Mouse (Mus musculus): Measurements from ENCODE around the gene Lypla2. TPM values are rescaled to one million over a fixed set of nuclear protein-coding genes. Genes with fewer than 3 reads are reported as not detected.

Gene Lypla2
- polyA plus RNA-seq (2015; fragmentation: Nextera tagmentation; extraction: Ambion mirVana): 102 and 105 TPM in 2 replicates

GRCm38 (mm10) chr4:135972556-135972906 lies at the start of gene Lypla2:
Gene Lypla2, minus strand, starts transcription at chr4:135972626.
- peak within 1 kb of the TSS; percentile 79 for H3K9ac ChIP-seq
- H3K27me3 ChIP-seq (replicated peaks): no peaks in the 10 kb centered on the region
- peak within 1 kb of the TSS; percentile 91 for H3K4me3 ChIP-seq (replicated peaks)
- 2% methylated on average over 19 of the region's 19 CpGs for WGBS
- no peaks in the 10 kb centered on the region for H3K9me3 ChIP-seq
- H3K36me3 ChIP-seq: peaks cover 44% of the 10 kb centered on the region
- peaks cover 19% of the 10 kb centered on the region for H3K4me1 ChIP-seq
- H3K4me2 ChIP-seq: peak within 1 kb of the TSS; percentile 82
- H3K27ac ChIP-seq: peak within 1 kb of the TSS; percentile 68
- ATAC-seq (ENCODE audit: insufficient read depth, low FRiP score, low read depth): peak; percentile 78

DNA sequence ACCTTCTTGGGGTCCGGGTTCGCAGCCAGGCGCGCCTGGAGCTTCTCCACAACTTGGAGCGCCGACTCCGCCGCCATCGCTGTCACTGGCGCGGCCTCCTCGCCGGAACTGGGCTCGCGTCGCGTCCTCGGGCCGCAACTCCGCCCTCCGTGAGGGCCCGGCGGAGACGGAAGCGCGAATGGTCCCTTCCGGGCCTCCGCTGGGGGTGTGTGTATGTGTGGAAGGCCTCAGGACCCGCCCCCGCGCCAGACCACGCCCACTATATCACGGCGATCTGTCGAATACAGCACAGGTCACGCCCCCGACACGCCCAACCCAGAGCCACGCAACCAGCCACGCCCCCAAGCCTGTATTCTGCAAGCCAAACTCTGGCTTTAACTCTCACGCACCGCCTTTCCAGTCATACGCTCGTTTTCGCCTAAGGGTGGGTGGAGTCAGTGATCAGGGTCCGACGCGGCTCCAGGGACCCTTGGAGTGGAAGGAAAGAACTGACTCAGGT lies 49.2 kb upstream of the Lypla2 start, which contains the start of gene Eloa:
Gene Eloa, minus strand, starts transcription at position 215 of the 499 bp plus-strand sequence.
- H3K27me3 ChIP-seq (replicated peaks): no peaks in the 10 kb centered on the region
- no peaks in the 10 kb centered on the region for H3K36me3 ChIP-seq
- ATAC-seq (ENCODE audit: insufficient read depth, low FRiP score, low read depth): peak; percentile 99
- peak within 1 kb of the TSS; percentile 100 for H3K4me3 ChIP-seq (replicated peaks)
- no peaks in the 10 kb centered on the region for H3K9me3 ChIP-seq
- H3K9ac ChIP-seq: peak within 1 kb of the TSS; percentile 99
- under 1% methylated on average over 47 of the region's 48 CpGs for WGBS
- peak within 1 kb of the TSS; percentile 88 for H3K27ac ChIP-seq
- peaks cover 8% of the 10 kb centered on the region; the same call in 1 of the 2 replicates for H3K4me1 ChIP-seq
- H3K4me2 ChIP-seq: peak within 1 kb of the TSS; percentile 79

DNA sequence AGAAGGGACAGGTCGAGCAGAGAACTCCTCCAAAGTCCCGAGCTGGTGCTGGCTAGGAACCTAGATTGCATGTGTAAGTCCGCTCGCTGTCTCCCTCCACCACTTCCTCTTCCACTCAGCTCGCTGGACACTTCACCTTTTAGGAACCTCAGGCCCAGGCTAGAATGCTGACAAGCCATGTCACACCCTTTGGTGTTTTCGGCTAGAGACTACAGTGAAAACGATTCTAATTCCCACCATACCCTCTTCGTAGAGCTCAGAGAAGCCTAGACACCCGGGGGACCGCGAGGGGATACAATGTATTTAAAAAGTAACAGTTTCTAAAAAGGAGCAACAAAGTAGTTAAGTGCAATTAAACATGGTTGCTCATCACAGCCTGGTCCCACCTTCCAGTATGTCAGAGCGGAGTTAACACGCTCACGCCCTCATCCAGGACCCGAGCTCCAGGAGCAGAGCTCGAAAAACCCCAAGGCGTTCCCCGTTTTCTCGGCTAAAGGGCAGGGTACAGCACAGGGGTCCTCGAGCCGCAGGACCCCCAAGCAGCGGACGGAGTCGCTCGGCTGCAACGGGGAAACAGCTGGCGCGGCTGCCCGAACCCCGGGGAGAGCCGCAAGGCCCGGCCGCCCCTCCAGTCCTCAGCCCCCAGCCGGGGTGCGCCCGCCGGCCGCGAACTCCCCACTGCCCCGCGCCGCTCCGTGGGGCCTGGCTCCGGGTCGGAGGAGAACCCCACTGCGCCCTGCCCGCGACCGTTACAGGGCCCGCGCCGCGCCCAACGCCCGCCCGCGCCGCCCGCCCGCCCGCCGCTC lies 48.5 kb upstream of the Lypla2 start:
- Histone ChIP-seq H3K4me1 (peaks cover 8% of the 10 kb centered on the region; the same call in 1 of the 2 replicates), H3K9ac (peak overlapping the region; percentile 99), H3K27me3 (replicated peaks) (no peaks in the 10 kb centered on the region), H3K4me2 (peak overlapping the region; percentile 79), H3K27ac (peak overlapping the region; percentile 88), H3K4me3 (replicated peaks) (peak overlapping the region; percentile 100), H3K9me3 (no peaks in the 10 kb centered on the region), H3K36me3 (no peaks in the 10 kb centered on the region)
- WGBS: under 1% methylated on average over 59 of the region's 62 CpGs
- ATAC-seq (ENCODE audit: insufficient read depth, low FRiP score, low read depth): peak; percentile 72

DNA sequence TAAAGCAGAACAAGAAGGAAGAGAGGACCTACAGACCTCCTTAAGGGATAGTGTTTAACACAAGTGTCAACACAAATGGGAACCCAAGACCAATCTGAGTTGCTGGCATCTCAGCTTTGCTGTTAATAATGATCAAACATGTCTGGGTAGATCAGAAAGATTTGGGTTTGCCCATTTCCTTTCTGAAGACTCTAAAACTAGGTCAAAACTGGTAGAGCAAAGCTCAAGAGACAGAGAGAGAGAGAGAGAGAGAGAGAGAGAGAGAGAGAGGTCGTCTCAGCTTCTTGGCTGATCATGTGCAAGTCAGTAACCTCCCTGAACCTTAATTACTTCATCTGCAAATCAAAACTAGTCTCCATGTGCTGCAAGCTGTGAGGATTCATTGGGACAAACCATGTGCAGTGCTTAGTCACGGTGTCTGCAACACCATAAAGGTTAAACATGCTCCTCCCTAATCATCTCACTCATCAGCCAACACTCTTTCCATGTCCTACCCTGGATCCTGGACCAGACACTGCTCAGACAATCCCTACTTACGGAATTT lies 43.7 kb upstream of the Lypla2 start:
- Histone ChIP-seq H3K4me3 (replicated peaks) (no peak overlapping the region), H3K36me3 (peaks cover 8% of the 10 kb centered on the region), H3K4me2 (no peak overlapping the region), H3K27ac (no peak overlapping the region), H3K4me1 (peaks cover 8% of the 10 kb centered on the region; the same call in 1 of the 2 replicates), H3K27me3 (replicated peaks) (no peaks in the 10 kb centered on the region), H3K9ac (no peak overlapping the region), H3K9me3 (no peaks in the 10 kb centered on the region)
- no peak for ATAC-seq (ENCODE audit: insufficient read depth, low FRiP score, low read depth)
- 74% methylated on average over 3 of the region's 3 CpGs for WGBS

GRCm38 (mm10) chr4:136010586-136010985 lies 38.2 kb upstream of the Lypla2 start:
- no peak overlapping the region for H3K27ac ChIP-seq

GRCm38 (mm10) chr4:136008782-136009447 lies 36.5 kb upstream of the Lypla2 start:
- Histone ChIP-seq H3K36me3 (peaks cover 70% of the 10 kb centered on the region), H3K27me3 (replicated peaks) (no peaks in the 10 kb centered on the region), H3K4me2 (no peak overlapping the region), H3K9ac (no peak overlapping the region), H3K27ac (no peak overlapping the region), H3K4me1 (no peaks in the 10 kb centered on the region), H3K9me3 (no peaks in the 10 kb centered on the region), H3K4me3 (replicated peaks) (no peak overlapping the region)
- ATAC-seq (ENCODE audit: insufficient read depth, low FRiP score, low read depth): no peak
- 84% methylated on average over 8 of the region's 8 CpGs for WGBS

More at GRCm38 (mm10) chr4:136010586-136010985, 38.2 kb upstream of the Lypla2 start:
- 91% methylated on average over 4 of the region's 4 CpGs for WGBS
- peaks cover 55% of the 10 kb centered on the region for H3K36me3 ChIP-seq
- no peaks in the 10 kb centered on the region for H3K9me3 ChIP-seq
- no peaks in the 10 kb centered on the region for H3K4me1 ChIP-seq
- H3K9ac ChIP-seq: no peak overlapping the region
- ATAC-seq (ENCODE audit: insufficient read depth, low FRiP score, low read depth): no peak
- no peaks in the 10 kb centered on the region for H3K27me3 ChIP-seq (replicated peaks)
- H3K4me3 ChIP-seq (replicated peaks): no peak overlapping the region
- H3K4me2 ChIP-seq: no peak overlapping the region

DNA sequence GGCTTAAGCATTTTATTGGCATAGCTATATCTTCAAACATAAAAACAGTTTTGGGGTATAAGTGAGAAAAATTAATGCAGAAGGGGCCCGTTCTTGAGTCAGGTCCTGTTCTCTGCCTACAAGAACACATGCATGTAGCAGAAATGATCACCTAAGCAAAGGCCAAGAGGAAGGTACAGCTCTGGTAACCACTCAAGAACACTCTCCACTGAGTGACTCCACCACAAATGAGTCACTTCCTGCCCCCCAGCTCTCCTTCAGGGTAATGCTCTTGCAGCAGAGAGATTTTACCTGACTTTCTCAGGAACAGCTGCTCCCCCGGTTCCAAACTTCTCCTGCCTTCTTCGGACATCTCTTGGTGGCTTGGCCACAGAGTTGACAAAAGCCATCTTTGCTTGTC lies 34.4 kb upstream of the Lypla2 start:
- no peak for ATAC-seq (ENCODE audit: insufficient read depth, low FRiP score, low read depth)
- Histone ChIP-seq H3K36me3 (peaks cover 76% of the 10 kb centered on the region), H3K9ac (no peak overlapping the region), H3K4me3 (replicated peaks) (no peak overlapping the region), H3K4me2 (no peak overlapping the region), H3K9me3 (no peaks in the 10 kb centered on the region), H3K27ac (no peak overlapping the region), H3K27me3 (replicated peaks) (no peaks in the 10 kb centered on the region), H3K4me1 (no peaks in the 10 kb centered on the region)
- WGBS: 79% methylated on average over 3 of the region's 3 CpGs

DNA sequence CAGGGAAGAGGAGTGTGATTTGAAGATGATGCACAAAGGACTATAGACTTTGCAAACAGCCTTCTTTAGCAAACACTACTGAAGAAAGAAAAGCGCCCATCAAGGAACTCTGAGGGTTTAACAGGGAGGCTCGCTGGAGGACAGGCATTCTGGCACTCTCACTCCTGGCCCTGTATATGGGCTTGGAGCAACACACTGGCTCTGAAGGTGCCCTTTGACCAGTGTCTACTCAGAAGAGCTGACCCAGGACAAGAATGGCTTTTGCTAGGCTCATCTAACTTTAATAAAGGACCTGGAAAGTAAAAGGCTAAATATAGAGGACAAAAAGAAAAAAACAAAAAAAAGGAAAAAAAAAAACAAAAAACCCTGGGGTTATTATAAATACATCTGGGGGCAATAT lies 32.5 kb upstream of the Lypla2 start:
- ATAC-seq (ENCODE audit: insufficient read depth, low FRiP score, low read depth): no peak
- Histone ChIP-seq H3K4me3 (replicated peaks) (no peak overlapping the region), H3K4me2 (no peak overlapping the region), H3K9me3 (no peaks in the 10 kb centered on the region), H3K4me1 (no peaks in the 10 kb centered on the region), H3K36me3 (peaks cover 59% of the 10 kb centered on the region), H3K27me3 (replicated peaks) (no peaks in the 10 kb centered on the region), H3K9ac (no peak overlapping the region), H3K27ac (no peak overlapping the region)
- WGBS: 86% methylated on average over 2 of the region's 2 CpGs

DNA sequence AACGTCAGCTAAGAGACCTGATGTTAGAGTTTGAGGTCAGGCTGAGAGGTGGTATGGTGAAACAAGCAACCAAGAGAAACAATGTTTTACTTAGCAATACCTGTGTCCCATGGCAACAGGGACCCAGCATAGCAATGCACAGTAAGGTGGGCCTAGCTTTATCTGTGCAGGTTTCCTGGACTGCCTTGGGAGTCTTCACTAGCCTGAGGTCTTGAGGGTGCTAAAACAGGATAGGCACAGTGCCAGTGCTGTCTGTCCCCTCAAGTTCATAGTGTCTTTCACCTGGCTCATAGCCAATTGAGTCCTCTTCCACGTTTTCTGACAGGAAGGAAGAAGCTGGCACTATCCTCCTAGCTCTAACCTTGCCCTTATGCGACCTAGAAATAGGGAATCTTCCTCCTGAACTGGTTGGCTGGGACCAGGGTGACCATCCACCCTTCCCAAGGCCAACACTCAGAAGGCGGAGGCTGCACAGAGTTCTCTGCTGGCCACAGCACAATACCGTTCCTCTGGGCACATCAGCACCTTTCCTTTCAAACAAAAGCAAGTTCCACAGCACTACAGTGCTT lies 31.8 kb upstream of the Lypla2 start:
- H3K36me3 ChIP-seq: peaks cover 52% of the 10 kb centered on the region
- no peak overlapping the region for H3K4me3 ChIP-seq (replicated peaks)
- H3K27ac ChIP-seq: no peak overlapping the region
- H3K9me3 ChIP-seq: no peaks in the 10 kb centered on the region
- H3K4me2 ChIP-seq: no peak overlapping the region
- no peak overlapping the region for H3K9ac ChIP-seq
- no peak for ATAC-seq (ENCODE audit: insufficient read depth, low FRiP score, low read depth)
- 86% methylated on average over 5 of the region's 5 CpGs for WGBS
- H3K4me1 ChIP-seq: no peaks in the 10 kb centered on the region
- no peaks in the 10 kb centered on the region for H3K27me3 ChIP-seq (replicated peaks)

- WGBS: 78% methylated on average over 4 of the region's 4 CpGs
- Histone ChIP-seq H3K36me3 (no peaks in the 10 kb centered on the region), H3K4me2 (no peak overlapping the region), H3K27me3 (replicated peaks) (no peaks in the 10 kb centered on the region), H3K4me1 (no peaks in the 10 kb centered on the region), H3K9me3 (no peaks in the 10 kb centered on the region), H3K27ac (no peak overlapping the region), H3K9ac (no peak overlapping the region), H3K4me3 (replicated peaks) (no peak overlapping the region)
- no peak for ATAC-seq (ENCODE audit: insufficient read depth, low FRiP score, low read depth)
Observed at GRCm38 (mm10) chr4:135995118-135995517, 22.7 kb upstream of the Lypla2 start.

DNA sequence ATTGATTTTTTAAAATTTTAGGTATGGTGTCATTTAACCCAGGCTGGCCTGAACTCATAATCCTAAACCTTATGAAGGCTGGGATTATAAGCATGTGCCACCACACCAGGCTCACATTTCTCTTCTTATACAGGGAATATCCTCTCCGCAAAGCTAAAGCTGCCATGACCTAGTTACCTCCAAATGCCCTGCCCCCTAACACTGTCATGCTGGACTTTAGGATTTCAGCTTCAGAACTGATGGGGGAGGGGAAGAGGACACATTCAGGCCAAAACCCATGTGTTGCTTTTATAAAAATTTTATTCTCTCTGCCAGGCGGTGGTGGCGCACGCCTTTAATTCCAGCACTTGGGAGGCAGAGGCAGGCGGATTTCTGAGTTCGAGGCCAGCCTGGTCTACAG lies 21.5 kb upstream of the Lypla2 start:
- ATAC-seq (ENCODE audit: insufficient read depth, low FRiP score, low read depth): no peak
- H3K27me3 ChIP-seq (replicated peaks): no peaks in the 10 kb centered on the region
- no peak overlapping the region for H3K4me3 ChIP-seq (replicated peaks)
- H3K9me3 ChIP-seq: no peaks in the 10 kb centered on the region
- H3K27ac ChIP-seq: no peak overlapping the region
- 98% methylated on average over 6 of the region's 6 CpGs for WGBS
- H3K4me1 ChIP-seq: no peaks in the 10 kb centered on the region
- no peaks in the 10 kb centered on the region for H3K36me3 ChIP-seq
- no peak overlapping the region for H3K4me2 ChIP-seq
- no peak overlapping the region for H3K9ac ChIP-seq
